In the genomic region with DNA sequence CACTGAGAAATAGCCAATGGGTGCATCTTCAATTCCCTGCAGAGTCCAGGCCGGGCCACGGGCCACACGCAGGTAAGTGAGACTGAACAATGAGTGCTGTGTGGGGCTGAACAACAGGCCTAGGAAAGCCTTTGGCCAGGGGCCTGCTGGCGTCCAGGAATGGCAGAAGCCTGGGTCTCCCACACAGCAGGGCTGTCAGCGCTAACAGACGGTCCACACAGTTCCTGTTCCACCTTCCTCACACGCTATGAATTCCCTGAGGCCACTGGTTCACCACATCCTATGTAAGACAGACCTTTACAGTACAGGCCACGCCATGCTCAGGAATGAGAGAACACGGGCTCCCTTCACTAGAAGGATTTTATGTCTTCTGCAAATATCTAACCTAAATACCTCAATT, we compare ENCODE assay signal across 10 mouse cellular contexts.
DNase-seq lines count a peak whose midpoint lies in the region; ATAC-seq and TF ChIP-seq lines count a peak whose summit lies in the region.
"Had no signal": no experiment of that assay in that cellular context is flagged by ENCODE, and none has a peak within 500 bp of the region (broad histone marks: within the 10 kb centered on the region; RNA-seq: fewer than 3 reads in every experiment).

No protein-coding gene starts in this region.

- H3K4me2 ChIP-seq in midbrain, embryonic 14.5 days (ENCODE audit: low read length): no peak overlapping the region
- no peak overlapping the region for H3K4me2 ChIP-seq in midbrain, embryonic 11.5 days
- no peak overlapping the region for H3K4me2 ChIP-seq in heart, postnatal 0 days (ENCODE audit: low read depth, low read length)
- H3K4me2 ChIP-seq in stomach, postnatal 0 days (replicated peaks; ENCODE audit: low read depth): no peak overlapping the region

- TF ChIP-seq EP300 in heart, postnatal 0 days (IDR thresholded peaks at IDR 0.05; ENCODE audit: low read depth): 0 out of 2 replicates have a peak, but pooled peaks have one; percentile 48
- no peak for TF ChIP-seq EP300 in stomach, postnatal 0 days (optimal IDR thresholded peaks at IDR 0.05)

- WGBS in midbrain, embryonic 14.5 days: 76% methylated on average over 9 of the region's 9 CpGs
- WGBS in midbrain, embryonic 11.5 days: 81% methylated on average over 9 of the region's 9 CpGs
- WGBS in heart, postnatal 0 days: 36% methylated on average over 9 of the region's 9 CpGs
- 44% methylated on average over 9 of the region's 9 CpGs for WGBS in stomach, postnatal 0 days

- H3K36me3 ChIP-seq in midbrain, embryonic 14.5 days (ENCODE audit: control insufficient read depth, insufficient read depth, low read length): no peaks in the 10 kb centered on the region
- H3K36me3 ChIP-seq in midbrain, embryonic 11.5 days (ENCODE audit: control insufficient read depth, insufficient read depth, low read length): no peaks in the 10 kb centered on the region
- H3K36me3 ChIP-seq in heart, postnatal 0 days (replicated peaks; ENCODE audit: control insufficient read depth, insufficient read depth, low read length): no peaks in the 10 kb centered on the region
- no peaks in the 10 kb centered on the region for H3K36me3 ChIP-seq in stomach, postnatal 0 days (ENCODE audit: control insufficient read depth, insufficient read depth, low read length)

- peaks cover 12% of the 10 kb centered on the region for H3K4me1 ChIP-seq in midbrain, embryonic 14.5 days (ENCODE audit: control insufficient read depth, insufficient read depth, low read length)
- peaks cover 3% of the 10 kb centered on the region; the same call in 1 of the 2 replicates for H3K4me1 ChIP-seq in midbrain, embryonic 11.5 days (ENCODE audit: control insufficient read depth, insufficient read depth, low read length)
- peaks cover 56% of the 10 kb centered on the region for H3K4me1 ChIP-seq in heart, postnatal 0 days (ENCODE audit: control insufficient read depth, insufficient read depth)
- H3K4me1 ChIP-seq in stomach, postnatal 0 days (replicated peaks; ENCODE audit: control insufficient read depth, insufficient read depth): peaks cover 2% of the 10 kb centered on the region; the same call in 1 of the 2 replicates

- H3K27ac ChIP-seq in midbrain, embryonic 14.5 days (replicated peaks; ENCODE audit: low read depth, low read length): peak overlapping the region; percentile 26; the same call in 1 of the 2 replicates
- H3K27ac ChIP-seq in midbrain, embryonic 11.5 days (ENCODE audit: low read depth, low read length): no peak overlapping the region
- peak overlapping the region; percentile 71 for H3K27ac ChIP-seq in heart, postnatal 0 days (ENCODE audit: low read depth)
- peak overlapping the region; percentile 84 for H3K27ac ChIP-seq in stomach, postnatal 0 days (replicated peaks)

- DNase-seq in heart, adult 11 months: peak; percentile 94
- DNase-seq in heart, adult 8-10 months (ENCODE audit: low spot score): no peak
- DNase-seq in midbrain, embryonic 14.5 days: no peak
- no peak for DNase-seq in midbrain, embryonic 11.5 days (ENCODE audit: low spot score, missing footprints)
- no peak for DNase-seq in heart, postnatal 0 days (ENCODE audit: low spot score)
- no peak for DNase-seq in stomach, postnatal 0 days (ENCODE audit: low spot score)
- no peak for DNase-seq in adrenal gland, postnatal 36 days
- DNase-seq in ovary, postnatal 36 days (ENCODE audit: low spot score): no peak
- DNase-seq: B cell, adult 2 months had no signal

- no peaks in the 10 kb centered on the region for H3K9me3 ChIP-seq in midbrain, embryonic 14.5 days (ENCODE audit: control insufficient read depth, low read length)
- H3K9me3 ChIP-seq in midbrain, embryonic 11.5 days (ENCODE audit: control insufficient read depth, low read length): no peaks in the 10 kb centered on the region
- no peaks in the 10 kb centered on the region for H3K9me3 ChIP-seq in heart, postnatal 0 days (replicated peaks; ENCODE audit: control insufficient read depth, low read length)
- no peaks in the 10 kb centered on the region for H3K9me3 ChIP-seq in stomach, postnatal 0 days (ENCODE audit: control insufficient read depth, low read length)

- no peak overlapping the region for H3K9ac ChIP-seq in midbrain, embryonic 14.5 days (replicated peaks; ENCODE audit: low read length)
- no peak overlapping the region for H3K9ac ChIP-seq in midbrain, embryonic 11.5 days (ENCODE audit: low read length)
- no peak overlapping the region for H3K9ac ChIP-seq in heart, postnatal 0 days (replicated peaks; ENCODE audit: low read depth, low read length)
- 0 out of 2 replicates have a peak overlapping the region, but pooled peaks have one; percentile 1 for H3K9ac ChIP-seq in stomach, postnatal 0 days (ENCODE audit: low read length)

- no peak for TF ChIP-seq CTCF in heart, postnatal 0 days (IDR thresholded peaks at IDR 0.05; ENCODE audit: low read depth)
- no peak for TF ChIP-seq CTCF in stomach, postnatal 0 days (IDR thresholded peaks at IDR 0.05; ENCODE audit: low read depth)

- no peak for ATAC-seq in midbrain, embryonic 14.5 days (ENCODE audit: low FRiP score, low TSS enrichment)
- no peak for ATAC-seq in midbrain, embryonic 11.5 days (ENCODE audit: low FRiP score)
- peak; percentile 31; the same call in 1 of the 2 replicates for ATAC-seq in heart, postnatal 0 days (ENCODE audit: insufficient read depth, low read depth)
- ATAC-seq in stomach, postnatal 0 days (ENCODE audit: low FRiP score, low TSS enrichment): no peak

- H3K27me3 ChIP-seq in midbrain, embryonic 14.5 days (ENCODE audit: control insufficient read depth, insufficient read depth, low read length): no peaks in the 10 kb centered on the region
- H3K27me3 ChIP-seq in midbrain, embryonic 11.5 days (ENCODE audit: control insufficient read depth, insufficient read depth, low read length): no peaks in the 10 kb centered on the region
- no peaks in the 10 kb centered on the region for H3K27me3 ChIP-seq in heart, postnatal 0 days (ENCODE audit: control insufficient read depth, insufficient read depth, low read length)
- H3K27me3 ChIP-seq in stomach, postnatal 0 days (ENCODE audit: control insufficient read depth, insufficient read depth, low read length): no peaks in the 10 kb centered on the region

- H3K4me3 ChIP-seq in midbrain, embryonic 14.5 days (replicated peaks; ENCODE audit: low read depth, low read length): no peak overlapping the region
- no peak overlapping the region for H3K4me3 ChIP-seq in midbrain, embryonic 11.5 days (ENCODE audit: low read depth, low read length)
- H3K4me3 ChIP-seq in heart, postnatal 0 days (ENCODE audit: low read depth, low read length): no peak overlapping the region
- H3K4me3 ChIP-seq in stomach, postnatal 0 days (ENCODE audit: low read depth, low read length): no peak overlapping the region
- H3K4me3 ChIP-seq: erythroblast, embryonic 14.5 days had no signal
